Mouse (Mus musculus): Measurements from ENCODE around the gene Il20ra. TPM values are rescaled to one million over a fixed set of nuclear protein-coding genes. Genes with fewer than 3 reads are reported as not detected.

Gene Il20ra
- not detected in 2 replicates for polyA plus RNA-seq (2014; fragmentation: Nextera tagmentation; extraction: Ambion mirVana)

DNA sequence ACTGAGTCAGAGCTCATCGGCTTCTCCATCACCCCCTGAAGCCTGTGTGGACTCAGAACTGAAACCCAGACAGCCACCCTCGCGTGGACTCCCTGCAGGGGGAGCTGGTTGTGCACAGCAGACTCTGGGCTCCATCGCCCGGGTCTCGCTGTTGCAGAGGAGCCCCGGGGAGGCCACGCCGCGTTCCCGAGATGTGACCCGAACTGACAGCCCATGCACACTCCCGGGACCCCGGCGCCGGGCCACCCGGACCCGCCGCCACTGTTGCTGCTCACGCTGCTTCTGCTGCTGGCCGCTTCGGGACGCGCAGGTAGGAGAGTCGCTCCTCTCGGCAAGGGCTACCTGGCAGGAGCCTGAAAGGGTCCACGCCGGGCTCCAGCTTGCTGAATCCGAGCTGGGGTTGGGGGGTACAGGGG lies at the start of gene Il20ra:
Gene Il20ra (plus strand): TSS at position 150 of the 416 bp plus-strand sequence.
- ATAC-seq (replicated peaks; ENCODE audit: low FRiP score), result peak; percentile 60; the same call in 1 of the 2 replicates
- Histone ChIP-seq H3K27me3 (ENCODE audit: control insufficient read depth, insufficient read depth, low read length) (peaks cover 3% of the 10 kb centered on the region; the same call in 1 of the 2 replicates), H3K4me2 (ENCODE audit: low read depth, low read length, severe bottlenecking) (peak within 1 kb of the TSS; percentile 86), H3K9me3 (ENCODE audit: control insufficient read depth, low read length) (no peaks in the 10 kb centered on the region), H3K4me3 (ENCODE audit: low read depth, low read length) (peak within 1 kb of the TSS; percentile 39), H3K9ac (ENCODE audit: low read length) (peak within 1 kb of the TSS; percentile 48), H3K36me3 (ENCODE audit: control insufficient read depth, insufficient read depth, low read length) (no peaks in the 10 kb centered on the region), H3K27ac (ENCODE audit: low read depth, low read length) (no peak within 1 kb of the TSS), H3K4me1 (replicated peaks; ENCODE audit: control insufficient read depth, insufficient read depth, low read length) (peaks cover 2% of the 10 kb centered on the region; the same call in 1 of the 2 replicates)
- DNase-seq (ENCODE audit: low spot score), result peak; percentile 76
- 1% methylated on average over 29 of the region's 29 CpGs for WGBS

DNA sequence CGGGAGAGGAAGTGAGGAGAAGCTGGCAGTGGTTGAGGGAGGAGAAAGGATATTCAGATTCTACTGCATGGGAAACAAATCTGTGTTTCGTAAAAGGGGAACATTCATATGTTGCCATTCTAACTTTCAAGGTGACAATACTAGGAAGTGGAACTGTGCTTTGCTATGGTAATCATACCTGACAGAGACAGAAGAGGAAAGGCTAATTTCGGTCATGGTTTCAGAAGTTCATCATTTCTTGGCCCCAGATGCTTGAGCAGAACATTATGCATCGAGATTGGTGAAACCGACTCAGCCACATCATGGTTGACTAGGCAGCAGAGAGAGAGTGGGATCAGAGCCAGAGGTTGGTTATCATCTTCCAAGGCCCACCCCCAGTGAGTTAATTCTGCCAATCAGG lies 43.4 kb upstream of the Il20ra start:
- 89% methylated on average over 5 of the region's 5 CpGs for WGBS
- ATAC-seq (replicated peaks; ENCODE audit: low FRiP score), result no peak
- Histone ChIP-seq H3K27me3 (ENCODE audit: control insufficient read depth, insufficient read depth, low read length) (no peaks in the 10 kb centered on the region), H3K9ac (ENCODE audit: low read length) (no peak overlapping the region), H3K4me3 (ENCODE audit: low read depth, low read length) (no peak overlapping the region), H3K36me3 (ENCODE audit: control insufficient read depth, insufficient read depth, low read length) (no peaks in the 10 kb centered on the region), H3K4me1 (replicated peaks; ENCODE audit: control insufficient read depth, insufficient read depth, low read length) (no peaks in the 10 kb centered on the region), H3K9me3 (ENCODE audit: control insufficient read depth, low read length) (no peaks in the 10 kb centered on the region), H3K4me2 (ENCODE audit: low read depth, low read length, severe bottlenecking) (no peak overlapping the region), H3K27ac (ENCODE audit: low read depth, low read length) (no peak overlapping the region)
- DNase-seq (ENCODE audit: low spot score), result no peak

DNA sequence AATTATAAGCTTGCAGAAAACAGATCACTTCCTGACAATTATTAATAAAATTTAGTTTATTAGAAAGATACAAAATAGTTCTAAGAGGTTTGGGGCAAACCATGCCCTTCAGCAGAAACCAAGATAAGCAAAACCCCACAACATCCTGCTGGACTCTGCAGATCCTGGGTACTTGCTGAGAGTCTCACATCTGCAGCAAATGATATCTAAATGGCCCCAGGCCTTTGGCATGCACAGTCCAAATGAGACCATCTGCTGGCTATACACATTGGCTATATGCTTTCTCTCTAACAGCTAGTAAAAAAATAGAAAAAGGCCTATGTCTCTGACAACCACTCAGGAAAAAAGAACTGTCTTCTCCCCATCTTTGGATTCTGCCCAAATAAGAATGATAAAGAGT lies 40.4 kb upstream of the Il20ra start:
- no peak for ATAC-seq (replicated peaks; ENCODE audit: low FRiP score)
- DNase-seq (ENCODE audit: low spot score), result no peak
- Histone ChIP-seq H3K27ac (ENCODE audit: low read depth, low read length) (no peak overlapping the region), H3K4me2 (ENCODE audit: low read depth, low read length, severe bottlenecking) (no peak overlapping the region), H3K36me3 (ENCODE audit: control insufficient read depth, insufficient read depth, low read length) (no peaks in the 10 kb centered on the region), H3K9ac (ENCODE audit: low read length) (no peak overlapping the region), H3K27me3 (ENCODE audit: control insufficient read depth, insufficient read depth, low read length) (no peaks in the 10 kb centered on the region), H3K9me3 (ENCODE audit: control insufficient read depth, low read length) (no peaks in the 10 kb centered on the region), H3K4me3 (ENCODE audit: low read depth, low read length) (no peak overlapping the region), H3K4me1 (replicated peaks; ENCODE audit: control insufficient read depth, insufficient read depth, low read length) (no peaks in the 10 kb centered on the region)

DNA sequence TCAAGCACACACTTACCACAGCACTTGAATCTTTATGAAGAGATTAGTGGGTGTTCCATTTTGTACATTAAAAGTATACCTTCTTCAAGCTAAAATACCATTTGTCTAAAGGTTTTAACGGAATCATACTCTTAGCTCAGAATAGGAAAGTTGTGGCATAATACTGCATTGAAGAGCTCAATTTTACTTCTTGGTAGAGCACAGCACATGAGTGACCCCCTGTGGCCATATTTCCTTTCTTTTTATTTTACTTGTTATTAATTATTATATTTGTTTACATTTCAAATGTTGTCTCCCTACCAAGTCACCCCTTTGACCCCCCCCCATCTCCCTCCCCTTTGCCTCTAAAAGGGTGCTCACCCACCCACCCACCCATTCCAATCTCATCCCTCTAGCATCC lies 39.2 kb upstream of the Il20ra start:
- H3K27me3 ChIP-seq (ENCODE audit: control insufficient read depth, insufficient read depth, low read length), result no peaks in the 10 kb centered on the region
- H3K27ac ChIP-seq (ENCODE audit: low read depth, low read length), result no peak overlapping the region
- no peak for ATAC-seq (replicated peaks; ENCODE audit: low FRiP score)
- H3K4me3 ChIP-seq (ENCODE audit: low read depth, low read length), result no peak overlapping the region
- no peak for DNase-seq (ENCODE audit: low spot score)
- H3K9me3 ChIP-seq (ENCODE audit: control insufficient read depth, low read length), result no peaks in the 10 kb centered on the region
- no peak overlapping the region for H3K4me2 ChIP-seq (ENCODE audit: low read depth, low read length, severe bottlenecking)
- WGBS, result 94% methylated on average over 1 of the region's 1 CpGs
- no peak overlapping the region for H3K9ac ChIP-seq (ENCODE audit: low read length)
- H3K36me3 ChIP-seq (ENCODE audit: control insufficient read depth, insufficient read depth, low read length), result no peaks in the 10 kb centered on the region
- H3K4me1 ChIP-seq (replicated peaks; ENCODE audit: control insufficient read depth, insufficient read depth, low read length), result no peaks in the 10 kb centered on the region

DNA sequence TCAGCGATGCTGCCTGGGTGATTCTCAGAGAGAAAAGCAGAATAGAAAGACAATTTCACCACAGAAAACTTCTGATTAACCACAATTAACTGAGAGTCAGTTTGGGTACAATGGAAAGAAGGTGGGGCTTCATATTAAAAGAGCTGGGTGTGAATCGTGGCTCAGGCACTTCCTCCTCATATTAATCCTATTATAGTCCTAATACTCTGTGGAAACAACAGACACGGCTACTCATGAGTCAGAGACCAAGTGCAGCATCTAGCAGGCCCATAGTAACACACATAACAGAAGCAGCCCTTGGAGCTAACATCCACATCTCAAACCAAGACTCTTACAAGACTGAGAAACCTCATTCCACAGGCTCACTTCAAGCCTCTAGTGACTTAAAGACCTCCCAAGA lies 24.7 kb upstream of the Il20ra start:
- WGBS, result 75% methylated on average over 3 of the region's 3 CpGs
- H3K27ac ChIP-seq (ENCODE audit: low read depth, low read length), result no peak overlapping the region
- H3K4me3 ChIP-seq (ENCODE audit: low read depth, low read length), result no peak overlapping the region
- no peak overlapping the region for H3K9ac ChIP-seq (ENCODE audit: low read length)
- no peaks in the 10 kb centered on the region for H3K36me3 ChIP-seq (ENCODE audit: control insufficient read depth, insufficient read depth, low read length)
- DNase-seq (ENCODE audit: low spot score), result no peak
- H3K4me1 ChIP-seq (replicated peaks; ENCODE audit: control insufficient read depth, insufficient read depth, low read length), result no peaks in the 10 kb centered on the region
- H3K4me2 ChIP-seq (ENCODE audit: low read depth, low read length, severe bottlenecking), result no peak overlapping the region
- no peaks in the 10 kb centered on the region for H3K9me3 ChIP-seq (ENCODE audit: control insufficient read depth, low read length)
- no peaks in the 10 kb centered on the region for H3K27me3 ChIP-seq (ENCODE audit: control insufficient read depth, insufficient read depth, low read length)
- no peak for ATAC-seq (replicated peaks; ENCODE audit: low FRiP score)

DNA sequence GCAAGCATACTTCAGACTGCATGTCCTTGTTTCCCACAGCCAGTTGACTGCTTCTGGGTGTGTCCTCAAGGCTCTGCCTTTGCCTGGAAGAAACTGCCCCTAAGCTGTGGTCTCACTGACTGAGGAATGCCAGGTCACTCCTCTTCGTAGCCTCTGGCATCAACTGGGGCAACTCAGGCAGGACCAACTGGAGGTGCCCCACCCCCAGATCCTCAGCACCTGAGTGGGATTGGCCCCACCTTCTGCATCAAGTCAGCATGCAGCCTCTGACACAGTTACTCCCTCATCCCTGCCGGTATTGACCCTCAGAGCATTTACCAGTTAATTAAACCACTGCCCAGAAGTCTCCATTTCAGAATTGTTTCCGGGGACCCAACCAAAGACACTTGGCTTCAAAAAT lies 21.1 kb upstream of the Il20ra start:
- H3K27me3 ChIP-seq (ENCODE audit: control insufficient read depth, insufficient read depth, low read length), result no peaks in the 10 kb centered on the region
- no peak for DNase-seq (ENCODE audit: low spot score)
- H3K4me1 ChIP-seq (replicated peaks; ENCODE audit: control insufficient read depth, insufficient read depth, low read length), result no peaks in the 10 kb centered on the region
- no peaks in the 10 kb centered on the region for H3K9me3 ChIP-seq (ENCODE audit: control insufficient read depth, low read length)
- no peak overlapping the region for H3K4me2 ChIP-seq (ENCODE audit: low read depth, low read length, severe bottlenecking)
- H3K9ac ChIP-seq (ENCODE audit: low read length), result no peak overlapping the region
- H3K36me3 ChIP-seq (ENCODE audit: control insufficient read depth, insufficient read depth, low read length), result no peaks in the 10 kb centered on the region
- H3K27ac ChIP-seq (ENCODE audit: low read depth, low read length), result no peak overlapping the region
- no peak overlapping the region for H3K4me3 ChIP-seq (ENCODE audit: low read depth, low read length)
- 73% methylated on average over 3 of the region's 3 CpGs for WGBS
- ATAC-seq (replicated peaks; ENCODE audit: low FRiP score), result no peak

DNA sequence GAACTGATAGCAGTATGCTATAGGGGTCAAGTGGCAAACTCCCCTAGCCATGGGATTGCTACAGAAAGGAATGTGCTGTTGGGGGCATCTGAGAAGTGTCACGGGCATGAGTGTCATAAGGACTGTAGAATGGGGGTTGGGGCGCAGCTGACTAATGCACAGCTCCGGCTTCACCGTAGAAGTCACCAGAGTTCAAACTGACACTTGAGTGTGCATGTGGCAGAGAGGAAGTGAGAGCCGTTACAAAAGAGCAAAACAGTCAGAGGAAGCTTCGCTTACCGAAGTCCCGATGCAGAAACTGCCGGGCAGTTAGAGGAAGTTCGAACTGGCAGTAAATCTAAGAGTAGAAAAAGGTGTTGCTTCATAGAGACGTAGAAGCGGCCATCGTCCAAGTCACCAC lies 20.6 kb upstream of the Il20ra start:
- Histone ChIP-seq H3K27ac (ENCODE audit: low read depth, low read length) (no peak overlapping the region), H3K4me2 (ENCODE audit: low read depth, low read length, severe bottlenecking) (no peak overlapping the region), H3K27me3 (ENCODE audit: control insufficient read depth, insufficient read depth, low read length) (no peaks in the 10 kb centered on the region), H3K9ac (ENCODE audit: low read length) (no peak overlapping the region), H3K4me1 (replicated peaks; ENCODE audit: control insufficient read depth, insufficient read depth, low read length) (no peaks in the 10 kb centered on the region), H3K9me3 (ENCODE audit: control insufficient read depth, low read length) (no peaks in the 10 kb centered on the region), H3K36me3 (ENCODE audit: control insufficient read depth, insufficient read depth, low read length) (no peaks in the 10 kb centered on the region), H3K4me3 (ENCODE audit: low read depth, low read length) (no peak overlapping the region)
- no peak for ATAC-seq (replicated peaks; ENCODE audit: low FRiP score)
- DNase-seq (ENCODE audit: low spot score), result no peak
- WGBS, result 85% methylated on average over 13 of the region's 13 CpGs

DNA sequence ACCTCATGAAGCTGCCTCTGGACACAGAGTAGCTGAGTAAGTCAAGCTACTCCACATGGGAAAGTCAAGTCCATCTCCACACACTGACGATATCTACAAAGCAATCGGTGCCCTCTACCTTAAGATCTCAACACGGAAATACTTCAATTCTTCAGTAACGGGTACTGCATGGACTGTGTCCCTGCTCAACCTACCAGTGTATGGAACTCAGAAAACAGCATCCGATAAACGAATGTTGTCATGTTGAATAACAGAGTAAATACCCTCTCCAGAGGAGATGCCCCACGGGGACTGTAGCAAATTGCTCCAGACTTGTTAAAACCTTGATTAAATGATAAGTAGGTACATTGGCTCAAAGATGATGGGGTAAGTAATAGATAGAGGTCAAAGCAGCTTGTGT lies 20.0 kb upstream of the Il20ra start:
- 95% methylated on average over 7 of the region's 7 CpGs for WGBS
- Histone ChIP-seq H3K36me3 (ENCODE audit: control insufficient read depth, insufficient read depth, low read length) (no peaks in the 10 kb centered on the region), H3K9ac (ENCODE audit: low read length) (no peak overlapping the region), H3K4me3 (ENCODE audit: low read depth, low read length) (no peak overlapping the region), H3K9me3 (ENCODE audit: control insufficient read depth, low read length) (no peaks in the 10 kb centered on the region), H3K4me2 (ENCODE audit: low read depth, low read length, severe bottlenecking) (no peak overlapping the region), H3K4me1 (replicated peaks; ENCODE audit: control insufficient read depth, insufficient read depth, low read length) (no peaks in the 10 kb centered on the region), H3K27ac (ENCODE audit: low read depth, low read length) (no peak overlapping the region), H3K27me3 (ENCODE audit: control insufficient read depth, insufficient read depth, low read length) (no peaks in the 10 kb centered on the region)
- ATAC-seq (replicated peaks; ENCODE audit: low FRiP score), result no peak
- DNase-seq (ENCODE audit: low spot score), result no peak

DNA sequence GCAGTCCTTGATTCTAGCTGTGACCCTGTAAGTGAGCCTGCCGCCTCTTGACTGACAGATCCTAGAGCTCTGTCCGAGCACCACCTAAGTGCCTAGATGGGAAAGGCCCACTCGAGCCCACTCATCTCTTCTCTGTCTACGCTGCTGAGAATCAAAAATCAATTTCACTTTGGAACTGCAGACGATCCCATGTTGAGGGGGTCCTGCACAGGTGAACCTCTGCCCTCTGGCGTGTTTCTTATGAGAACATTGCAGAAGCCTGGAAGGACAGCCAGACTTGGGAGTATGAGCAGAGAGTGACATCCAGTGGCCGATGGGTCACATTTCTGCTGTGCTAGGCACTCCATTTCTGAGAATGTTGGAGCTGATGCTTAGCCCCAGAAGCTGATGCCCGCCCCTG lies 19.4 kb upstream of the Il20ra start:
- H3K9me3 ChIP-seq (ENCODE audit: control insufficient read depth, low read length), result no peaks in the 10 kb centered on the region
- H3K9ac ChIP-seq (ENCODE audit: low read length), result no peak overlapping the region
- no peak for ATAC-seq (replicated peaks; ENCODE audit: low FRiP score)
- no peak overlapping the region for H3K4me2 ChIP-seq (ENCODE audit: low read depth, low read length, severe bottlenecking)
- H3K4me1 ChIP-seq (replicated peaks; ENCODE audit: control insufficient read depth, insufficient read depth, low read length), result no peaks in the 10 kb centered on the region
- H3K27ac ChIP-seq (ENCODE audit: low read depth, low read length), result no peak overlapping the region
- WGBS, result 64% methylated on average over 8 of the region's 8 CpGs
- H3K4me3 ChIP-seq (ENCODE audit: low read depth, low read length), result no peak overlapping the region
- peak; percentile 61 for DNase-seq (ENCODE audit: low spot score)
- no peaks in the 10 kb centered on the region for H3K27me3 ChIP-seq (ENCODE audit: control insufficient read depth, insufficient read depth, low read length)
- no peaks in the 10 kb centered on the region for H3K36me3 ChIP-seq (ENCODE audit: control insufficient read depth, insufficient read depth, low read length)

Measured in forebrain, embryonic 11.5 days (tissue).